Mouse (Mus musculus): ENCODE results near the gene Ptprz1.
"Not testable (repeated sequence)": the region's sequence is repeated elsewhere in the genome, so short reads cannot be mapped to it uniquely, and the experiment has no call there.

The Ptprz1 gene

GRCm38 (mm10) chr6:23003152-23003551 lies 127.8 kb downstream of the Ptprz1 start:
- no peak for DNase-seq (ENCODE audit: low spot score)

- DNase-seq (ENCODE audit: low spot score) = no peak
Observed at GRCm38 (mm10) chr6:23014988-23015613, 139.8 kb downstream of the Ptprz1 start.

DNA sequence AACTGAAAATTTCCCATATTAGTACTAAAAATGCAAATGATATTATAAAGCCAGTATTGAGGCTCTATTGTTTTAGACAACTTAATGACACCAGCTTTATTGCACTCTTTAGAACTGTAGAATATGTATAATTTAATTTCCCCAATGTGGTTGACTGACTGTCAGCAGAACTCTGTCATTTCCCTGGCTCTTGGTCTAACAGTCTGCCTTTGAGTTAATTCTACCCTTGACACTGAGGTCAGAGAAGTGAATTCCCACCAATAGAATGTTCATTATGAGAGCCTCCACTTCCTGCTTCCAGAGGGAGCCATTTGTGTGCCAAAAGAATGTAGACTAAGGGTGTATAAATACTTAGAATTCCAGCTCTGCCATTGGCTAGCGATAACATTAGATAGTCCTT lies 152.9 kb downstream of the Ptprz1 start:
- DNase-seq (ENCODE audit: low spot score) = no peak

GRCm38 (mm10) chr6:23048836-23049235 lies 173.5 kb downstream of the Ptprz1 start:
- DNase-seq (ENCODE audit: low spot score) = no peak

DNA sequence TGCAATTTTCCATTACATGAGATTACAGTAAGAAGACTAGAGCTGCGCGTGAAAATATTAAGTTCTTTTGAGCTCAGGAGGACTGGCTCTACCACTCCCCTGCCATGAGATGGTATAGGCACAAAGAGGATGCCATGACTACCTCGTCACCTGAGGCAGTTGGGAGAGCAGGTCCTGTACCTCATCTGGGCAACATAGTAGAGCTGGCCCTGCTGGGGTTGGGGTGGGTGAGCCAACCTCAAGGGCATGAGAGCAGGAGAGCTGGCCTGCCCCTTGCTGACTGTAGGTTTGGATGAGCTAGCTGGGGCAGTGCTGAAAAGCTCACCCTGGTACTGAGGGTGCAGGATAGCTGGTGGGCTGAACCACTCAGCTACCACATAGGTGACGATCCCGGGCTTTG lies 180.4 kb downstream of the Ptprz1 start:
- DNase-seq (ENCODE audit: low spot score) = no peak

- no peak for DNase-seq (ENCODE audit: low spot score)
Observed at GRCm38 (mm10) chr6:23076060-23076459, 200.8 kb downstream of the Ptprz1 start.

DNA sequence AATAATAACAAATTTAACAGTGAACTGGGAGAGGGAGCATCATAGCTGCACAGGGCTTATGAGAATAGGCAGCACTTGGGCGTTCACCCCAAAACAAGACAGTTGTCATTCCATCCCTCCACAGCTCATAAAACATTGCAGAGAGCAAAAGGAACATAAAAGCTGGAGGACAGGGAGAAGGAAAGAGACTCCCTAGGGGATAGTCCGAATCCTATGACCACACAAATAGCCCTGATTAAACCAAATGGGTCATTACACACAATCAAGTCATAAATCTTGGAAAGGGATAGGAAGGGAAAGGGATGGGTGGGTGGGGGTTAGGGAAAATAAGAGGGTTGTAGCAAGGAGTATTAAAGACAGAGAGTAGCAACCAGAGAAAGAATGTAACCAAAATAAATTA lies 203.0 kb downstream of the Ptprz1 start:
- DNase-seq (ENCODE audit: low spot score) = no peak

DNA sequence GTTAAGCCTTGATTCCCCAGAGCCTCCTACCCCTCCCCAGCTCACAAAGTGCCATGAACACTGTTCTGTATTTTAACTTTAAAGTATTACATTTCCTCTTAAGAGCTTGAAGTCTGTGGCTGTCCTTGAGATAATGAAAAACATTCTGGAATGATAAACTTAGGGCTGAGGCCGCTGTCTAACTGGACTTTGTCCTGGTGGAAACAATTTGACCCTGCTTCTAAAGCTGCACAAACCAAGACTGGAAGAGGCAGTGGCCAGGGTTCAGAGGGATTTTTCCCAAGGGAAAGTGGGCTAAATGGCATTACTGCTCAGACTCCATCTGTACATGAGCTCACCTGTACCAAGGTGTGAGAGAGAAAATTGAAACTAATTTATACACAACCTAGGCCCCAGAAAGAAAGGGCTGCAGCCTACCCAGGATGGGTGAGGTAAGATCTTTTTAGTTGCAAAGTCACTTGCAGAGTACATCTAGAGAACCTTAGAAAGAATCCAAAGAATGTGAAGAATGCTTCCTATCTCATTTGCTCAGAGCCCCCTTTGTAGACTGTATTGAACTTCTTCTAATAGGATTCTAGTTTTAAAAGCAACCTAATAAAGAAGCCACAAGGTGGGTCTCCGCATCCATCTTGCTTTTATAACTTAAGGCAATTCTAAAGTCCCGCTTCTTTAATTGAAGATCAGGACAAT lies 204.8 kb downstream of the Ptprz1 start:
- DNase-seq (ENCODE audit: low spot score) = peak; percentile 7

GRCm38 (mm10) chr6:23084587-23085421 lies 209.5 kb downstream of the Ptprz1 start:
- DNase-seq (ENCODE audit: low spot score) = no peak

- DNase-seq (ENCODE audit: low spot score) = not testable (repeated sequence)
Observed at GRCm38 (mm10) chr6:23089292-23089691, 214.0 kb downstream of the Ptprz1 start.

- DNase-seq (ENCODE audit: low spot score) = not testable (repeated sequence)
Observed at GRCm38 (mm10) chr6:23090346-23091055, 215.2 kb downstream of the Ptprz1 start.
